In genomic region chr1:87658937-87659617, GRCm38 (mm10) we compare ENCODE assay signal across 8 mouse cellular contexts. TPM values are rescaled to one million over a fixed set of nuclear protein-coding genes. Genes with fewer than 3 reads are reported as not detected.
A peak's percentile ranks its signal among the peaks of the same experiment; 100 is the strongest.
DNase-seq lines count a peak whose midpoint lies in the region; ATAC-seq lines count a peak whose summit lies in the region.

No protein-coding gene starts in this region.

- ATAC-seq in megakaryocyte, adult 5-6 weeks (ENCODE audit: poor library complexity, severe bottlenecking): peak; percentile 91

- DNase-seq in adrenal gland, postnatal 14 days: peak; percentile 31
- no peak for DNase-seq in adrenal gland, postnatal 10 days
- DNase-seq in urinary bladder, postnatal 14 days (ENCODE audit: low spot score): peak; percentile 20
- DNase-seq in urinary bladder, postnatal 4 days (ENCODE audit: low spot score in 2 of 2): no peak
- no peak for DNase-seq in MN1 (ENCODE audit: low spot score)
- no peak for DNase-seq in embryo, embryonic 9.5 days (ENCODE audit: extremely low spot score)
- no peak for DNase-seq in layer of hippocampus, adult 8-10 months (ENCODE audit: low spot score in 2 of 2)

RNA-seq across cellular contexts. Expression of gene Inpp5d, which starts 39.0 kb away (rescaled TPM):
- 13.2 and 34.2 TPM in 2 replicates for total RNA-seq in adrenal gland, postnatal 14 days (2021)
- 10 to 100 TPM; 15.8 to 18.8 TPM for total RNA-seq in adrenal gland, postnatal 10 days (2021)
- total RNA-seq in megakaryocyte, adult 5-6 weeks (2015): 99.6 and 105 TPM in 2 replicates
- 88.0 and 148 TPM in 2 replicates for total RNA-seq in megakaryocyte, adult 5-6 weeks (2017)
- total RNA-seq in layer of hippocampus, adult 8-10 months (2022): 10 to 100 TPM; 12.3 to 64.3 (median 33.4) TPM

Comparison
In these comparisons a context has a peak if more than half of its experiments do, and no peak if none do; other contexts are left out.
1. DNase-seq: peak in adrenal gland, postnatal 14 days (single experiment) and urinary bladder, postnatal 14 days (single experiment); none in adrenal gland, postnatal 10 days (single experiment), urinary bladder, postnatal 4 days (0 of 2), MN1 (single experiment), embryo, embryonic 9.5 days (single experiment) and layer of hippocampus, adult 8-10 months (0 of 2).